ENCODE assay signal across 14 mouse cellular contexts in the genomic region with DNA sequence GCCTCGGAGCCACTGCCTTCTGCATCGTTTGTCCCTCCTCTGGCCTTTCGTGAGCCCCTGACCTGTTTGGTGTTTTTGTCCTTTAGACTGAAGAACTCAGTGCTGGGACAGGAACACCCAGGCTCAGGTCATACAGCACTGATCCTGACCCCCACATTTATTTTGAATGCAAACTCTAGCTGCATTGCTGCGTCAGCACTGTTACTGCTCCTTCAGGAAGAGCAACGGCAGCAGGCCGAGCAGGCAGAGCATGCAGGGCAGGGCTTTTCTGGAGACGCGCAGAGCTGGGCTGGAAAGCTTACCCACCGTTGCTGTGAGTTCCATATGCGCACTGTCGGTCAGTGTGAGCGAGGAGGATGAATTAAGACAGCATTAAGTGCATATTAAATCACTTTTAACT.
A peak's percentile ranks its signal among the peaks of the same experiment; 100 is the strongest.
DNase-seq lines count a peak whose midpoint lies in the region; ATAC-seq and TF ChIP-seq lines count a peak whose summit lies in the region.
"Had no signal": no experiment of that assay in that cellular context is flagged by ENCODE, and none has a peak within 500 bp of the region (broad histone marks: within the 10 kb centered on the region; RNA-seq: fewer than 3 reads in every experiment).

No protein-coding gene starts in this region.

- no peak overlapping the region for H3K4me3 ChIP-seq in hindbrain, embryonic 16.5 days (ENCODE audit: low read length)
- no peak overlapping the region for H3K4me3 ChIP-seq in midbrain, embryonic 13.5 days (replicated peaks)
- no peak overlapping the region for H3K4me3 ChIP-seq in liver, embryonic 11.5 days (ENCODE audit: low read depth, low read length)
- H3K4me3 ChIP-seq: embryonic facial prominence, embryonic 13.5 days; lung, embryonic 15.5 days had no signal

- H3K9me3 ChIP-seq in hindbrain, embryonic 16.5 days (ENCODE audit: control insufficient read depth, low read length) = no peaks in the 10 kb centered on the region
- no peaks in the 10 kb centered on the region for H3K9me3 ChIP-seq in midbrain, embryonic 13.5 days
- no peaks in the 10 kb centered on the region for H3K9me3 ChIP-seq in liver, embryonic 11.5 days (ENCODE audit: control insufficient read depth, low read length)
- H3K9me3 ChIP-seq: embryonic facial prominence, embryonic 13.5 days; lung, embryonic 15.5 days had no signal

- H3K27me3 ChIP-seq in hindbrain, embryonic 16.5 days (replicated peaks; ENCODE audit: control insufficient read depth, insufficient read depth, low read length) = no peaks in the 10 kb centered on the region
- no peaks in the 10 kb centered on the region for H3K27me3 ChIP-seq in midbrain, embryonic 13.5 days
- H3K27me3 ChIP-seq in liver, embryonic 11.5 days (replicated peaks; ENCODE audit: control insufficient read depth, insufficient read depth, low read length) = no peaks in the 10 kb centered on the region
- H3K27me3 ChIP-seq: embryonic facial prominence, embryonic 13.5 days; lung, embryonic 15.5 days had no signal

- H3K36me3 ChIP-seq in hindbrain, embryonic 16.5 days (ENCODE audit: control insufficient read depth, insufficient read depth, low read length) = no peaks in the 10 kb centered on the region
- H3K36me3 ChIP-seq in midbrain, embryonic 13.5 days = no peaks in the 10 kb centered on the region
- H3K36me3 ChIP-seq in liver, embryonic 11.5 days (ENCODE audit: control insufficient read depth, insufficient read depth, low read length) = no peaks in the 10 kb centered on the region
- H3K36me3 ChIP-seq: embryonic facial prominence, embryonic 13.5 days; lung, embryonic 15.5 days had no signal

- 49% methylated on average over 12 of the region's 12 CpGs for WGBS in hindbrain, embryonic 16.5 days
- 64% methylated on average over 12 of the region's 12 CpGs for WGBS in midbrain, embryonic 13.5 days
- WGBS in liver, embryonic 11.5 days = 82% methylated on average over 12 of the region's 12 CpGs

- no peak for TF ChIP-seq POLR2A in brain, embryonic 14.5 days (IDR thresholded peaks at IDR 0.05; ENCODE audit: borderline replicate concordance, extremely low read depth, insufficient read depth, insufficient read length, poor library complexity, severe bottlenecking)

- 0 out of 2 replicates have a peak, but pooled peaks have one; percentile 47 for ATAC-seq in cerebellum, adult (ENCODE audit: insufficient number of reproducible peaks, low FRiP score, low TSS enrichment)
- ATAC-seq in hindbrain, embryonic 16.5 days = peak; percentile 75
- ATAC-seq in midbrain, embryonic 13.5 days = peak; percentile 76
- no peak for ATAC-seq in liver, embryonic 11.5 days (replicated peaks; ENCODE audit: low FRiP score)

- DNase-seq in cerebellum, postnatal 4 days (ENCODE audit: low spot score in 2 of 2) = no peak
- DNase-seq in brain, embryonic 14.5 days (ENCODE audit: low read depth) = peak; percentile 57
- DNase-seq in layer of hippocampus, adult 8-10 months (ENCODE audit: low spot score in 2 of 2) = no peak
- DNase-seq in thymus, postnatal 4 days = no peak
- DNase-seq in liver, embryonic 11.5 days (ENCODE audit: low spot score) = no peak
- DNase-seq: adrenal gland, postnatal 14 days; gastrocnemius, postnatal 10 days; heart, postnatal 36 days; spleen, adult 18-20 months had no signal

- H3K27ac ChIP-seq in hindbrain, embryonic 16.5 days (ENCODE audit: low read depth, low read length) = 0 out of 2 replicates have a peak overlapping the region, but pooled peaks have one; percentile 61
- H3K27ac ChIP-seq in midbrain, embryonic 13.5 days = peak overlapping the region; percentile 72
- H3K27ac ChIP-seq in liver, embryonic 11.5 days (ENCODE audit: low read depth, low read length) = no peak overlapping the region
- H3K27ac ChIP-seq: embryonic facial prominence, embryonic 13.5 days; lung, embryonic 15.5 days had no signal

- H3K4me1 ChIP-seq in hindbrain, embryonic 16.5 days (ENCODE audit: control insufficient read depth, insufficient read depth, low read depth, low read length) = peaks cover 5% of the 10 kb centered on the region
- H3K4me1 ChIP-seq in midbrain, embryonic 13.5 days (replicated peaks) = peaks cover 12% of the 10 kb centered on the region
- peaks cover 8% of the 10 kb centered on the region for H3K4me1 ChIP-seq in liver, embryonic 11.5 days (replicated peaks; ENCODE audit: control insufficient read depth, insufficient read depth, low read length)
- H3K4me1 ChIP-seq: embryonic facial prominence, embryonic 13.5 days had no signal

- TF ChIP-seq CTCF in brain, embryonic 14.5 days (IDR thresholded peaks at IDR 0.05; ENCODE audit: borderline replicate concordance, extremely low read depth, insufficient read depth, insufficient read length) = no peak

- peak overlapping the region; percentile 19; the same call in 1 of the 2 replicates for H3K4me2 ChIP-seq in hindbrain, embryonic 16.5 days (ENCODE audit: low read length)
- H3K4me2 ChIP-seq in midbrain, embryonic 13.5 days (replicated peaks) = no peak overlapping the region
- H3K4me2 ChIP-seq in liver, embryonic 11.5 days = no peak overlapping the region
- H3K4me2 ChIP-seq: embryonic facial prominence, embryonic 13.5 days; lung, embryonic 15.5 days had no signal

- peak overlapping the region; percentile 38 for H3K9ac ChIP-seq in hindbrain, embryonic 16.5 days (ENCODE audit: low read depth, low read length)
- peak overlapping the region; percentile 0; the same call in 1 of the 2 replicates for H3K9ac ChIP-seq in midbrain, embryonic 13.5 days (replicated peaks)
- H3K9ac ChIP-seq in liver, embryonic 11.5 days (ENCODE audit: low read depth, low read length) = no peak overlapping the region
- H3K9ac ChIP-seq: embryonic facial prominence, embryonic 13.5 days; lung, embryonic 15.5 days had no signal
